Mouse (Mus musculus) CH12.LX (cell line): ENCODE measurements around the gene Cacng2. TPM values are rescaled to one million over a fixed set of nuclear protein-coding genes. Genes with fewer than 3 reads are reported as not detected.
A peak's percentile ranks its signal among the peaks of the same experiment; 100 is the strongest.

Experiments
- DNase-seq: peaks from one replicate; pipeline ENCODE4 v3.0.0-alpha.2; 2013; ENCODE audit errors: extremely low read depth
- H3K27ac ChIP-seq: 2 replicates; pipeline ENCODE4 v1.5.1; 2012; ENCODE audit warnings: low read depth, mild to moderate bottlenecking, control low read depth, moderate library complexity; ENCODE audit not compliant: insufficient read depth
- H3K27me3 ChIP-seq: replicated peaks from 2 replicates; pipeline ENCODE3; 2012; ENCODE audit warnings: inconsistent platforms
- H3K36me3 ChIP-seq, 2 experiments: replicated peaks in 1 of 2; 2 replicates each; pipeline versions ENCODE3 to v1.6.1; 2012; ENCODE audit warnings: inconsistent platforms in 1 of 2, low read length in 1 of 2, mild to moderate bottlenecking in 1 of 2, mixed read lengths in 1 of 2, moderate library complexity in 1 of 2; ENCODE audit not compliant: control insufficient read depth in 1 of 2, insufficient read depth in 1 of 2
- H3K4me1 ChIP-seq, 2 experiments: 2 replicates each; pipeline ENCODE4 v1.6.1; 2012; ENCODE audit warnings: inconsistent platforms in 1 of 2, moderate library complexity in 1 of 2; ENCODE audit not compliant: insufficient read depth in 2 of 2, control insufficient read depth in 1 of 2
- H3K4me2 ChIP-seq: 2 replicates; pipeline ENCODE4 v1.6.1; 2012; ENCODE audit warnings: low read depth, mild to moderate bottlenecking, control low read depth; ENCODE audit not compliant: poor library complexity, insufficient read depth, severe bottlenecking
- H3K4me3 ChIP-seq, 3 experiments: fragments of 150-350 bp in 1 of 3; sonication (generic) in 1 of 3; replicated peaks in 1 of 3; 2 replicates each; pipeline versions ENCODE3 to v1.5.1; 2011 to 2012; ENCODE audit warnings: low read depth in 2 of 3, low read length in 2 of 3, mild to moderate bottlenecking in 2 of 3, moderate library complexity in 2 of 3, control low read depth in 1 of 3, improper control_type of control experiment in 1 of 3, inconsistent platforms in 1 of 3, mixed read lengths in 1 of 3; ENCODE audit not compliant: poor library complexity in 1 of 3
- H3K79me2 ChIP-seq: replicated peaks from 2 replicates; pipeline ENCODE4 v1.6.1; 2012; ENCODE audit warnings: mild to moderate bottlenecking, moderate library complexity; ENCODE audit not compliant: control insufficient read depth, poor library complexity, insufficient read depth, severe bottlenecking; ENCODE audit errors: extremely low read depth
- H3K9ac ChIP-seq: 2 replicates; pipeline ENCODE4 v1.6.1; 2012; ENCODE audit warnings: low read depth, mild to moderate bottlenecking, control low read depth, moderate library complexity; ENCODE audit not compliant: insufficient read depth
- H3K9me3 ChIP-seq: replicated peaks from 2 replicates; pipeline ENCODE3; 2012; ENCODE audit warnings: low read length, inconsistent platforms, mixed read lengths
- BHLHE40 ChIP-seq: IDR thresholded peaks from 2 replicates; pipeline ENCODE4 v1.6.1; 2011; ENCODE audit warnings: mild to moderate bottlenecking, low read depth, low read length, improper control_type of control experiment
- CHD1 ChIP-seq: IDR thresholded peaks from 2 replicates; pipeline ENCODE4 v1.6.1; 2012; ENCODE audit warnings: low read depth, low read length, improper control_type of control experiment, inconsistent platforms
- CHD2 ChIP-seq: IDR thresholded peaks from 2 replicates; pipeline ENCODE4 v1.6.1; 2011; ENCODE audit warnings: low read length, improper control_type of control experiment
- CTCF ChIP-seq, 2 experiments: IDR thresholded peaks in 1 of 2; conservative IDR thresholded peaks in 1 of 2; 2 replicates each; pipeline ENCODE4 v1.5.1; 2011 to 2012; ENCODE audit warnings: low read depth in 2 of 2, low read length in 2 of 2, improper control_type of control experiment in 1 of 2, inconsistent platforms in 1 of 2, mild to moderate bottlenecking in 1 of 2, moderate library complexity in 1 of 2
- ELF1 ChIP-seq: IDR thresholded peaks from 2 replicates; pipeline ENCODE4 v1.6.1; 2014; ENCODE audit warnings: low read depth, mild to moderate bottlenecking, inconsistent platforms, low read length, improper control_type of control experiment
- ETS1 ChIP-seq: conservative IDR thresholded peaks from 2 replicates; pipeline ENCODE4 v1.6.1; 2012; ENCODE audit warnings: low read depth, mild to moderate bottlenecking, inconsistent platforms, low read length, improper control_type of control experiment, moderate library complexity
- HCFC1 ChIP-seq: IDR thresholded peaks from 2 replicates; pipeline ENCODE4 v1.6.1; 2012; ENCODE audit warnings: low read depth, mild to moderate bottlenecking, inconsistent platforms, low read length, improper control_type of control experiment
- IRF4 ChIP-seq: IDR thresholded peaks from 2 replicates; pipeline ENCODE4 v1.6.1; 2014; ENCODE audit warnings: low read depth, mild to moderate bottlenecking, inconsistent platforms, low read length, improper control_type of control experiment
- KAT2A ChIP-seq: IDR thresholded peaks from 2 replicates; pipeline ENCODE4 v1.6.1; 2012; ENCODE audit warnings: low read length, improper control_type of control experiment, inconsistent platforms; ENCODE audit not compliant: insufficient replicate concordance
- MAX ChIP-seq: IDR thresholded peaks from 2 replicates; pipeline ENCODE4 v1.6.1; 2011; ENCODE audit warnings: low read length, improper control_type of control experiment
- MAZ ChIP-seq: IDR thresholded peaks from 2 replicates; pipeline ENCODE4 v1.6.1; 2012; ENCODE audit warnings: low read depth, mild to moderate bottlenecking, inconsistent platforms, low read length, improper control_type of control experiment, moderate library complexity
- NELFE ChIP-seq: IDR thresholded peaks from 2 replicates; pipeline ENCODE4 v1.6.1; 2011; ENCODE audit warnings: low read depth, low read length, improper control_type of control experiment
- PAX5 ChIP-seq: IDR thresholded peaks from 2 replicates; pipeline ENCODE4 v1.6.1; 2012; ENCODE audit warnings: low read length, inconsistent platforms, mixed read lengths
- RAD21 ChIP-seq: IDR thresholded peaks from 2 replicates; pipeline ENCODE4 v1.6.1; 2011; ENCODE audit warnings: low read depth, mild to moderate bottlenecking, low read length, improper control_type of control experiment, moderate library complexity
- SIN3A ChIP-seq: IDR thresholded peaks from 2 replicates; pipeline ENCODE4 v1.6.1; 2012; ENCODE audit warnings: low read length, improper control_type of control experiment, inconsistent platforms
- SMC3 ChIP-seq: IDR thresholded peaks from 2 replicates; pipeline ENCODE4 v1.6.1; 2011; ENCODE audit warnings: low read depth, low read length, improper control_type of control experiment
- UBTF ChIP-seq: IDR thresholded peaks from 2 replicates; pipeline ENCODE4 v1.6.1; 2012; ENCODE audit warnings: low read depth, mild to moderate bottlenecking, inconsistent platforms, low read length, improper control_type of control experiment, moderate library complexity
- USF1 ChIP-seq: IDR thresholded peaks from 2 replicates; pipeline ENCODE4 v1.6.1; 2014; ENCODE audit warnings: low read depth, mild to moderate bottlenecking, inconsistent platforms, low read length, improper control_type of control experiment
- ZC3H11A ChIP-seq: IDR thresholded peaks from 2 replicates; pipeline ENCODE4 v1.6.1; 2012; ENCODE audit warnings: low read depth, mild to moderate bottlenecking, inconsistent platforms, low read length, improper control_type of control experiment
- ZNF384 ChIP-seq: IDR thresholded peaks from 2 replicates; pipeline ENCODE4 v1.6.1; 2012; ENCODE audit warnings: low read depth, low read length, improper control_type of control experiment, inconsistent platforms
- dilution Hi-C: fragments of 300-500 bp; cut with MboI; formaldehyde crosslinking; loops from 2 replicates; pipeline ENCODE4 v1.14.3; 2020; ENCODE audit warnings: low sequenced_read_pairs; ENCODE audit not compliant: extremely low pct_unique_long_range_greater_than_20kb, extremely low pct_ligation_motif_present
- in situ Hi-C: fragments of 300-500 bp; cut with MboI; formaldehyde crosslinking; loops from 3 replicates; pipeline ENCODE4 v1.14.3; 2019; ENCODE audit warnings: low sequenced_read_pairs, low pct_ligation_motif_present, low pct_unique_long_range_greater_than_20kb, mixed read lengths
- polyA plus RNA-seq: library from polyadenylated mRNA; unstranded; fragments of >175 nt; gene quantifications from 2 replicates; pipeline ENCODE4 v1.2.1, GENCODE M21; 2012; ENCODE audit warnings: low read depth; ENCODE audit not compliant: insufficient read length
- total RNA-seq, 2 experiments: library from RNA; depleted of rRNA; stranded (reverse); fragments of 300-350 nt in 1 of 2; fragments of >200 nt in 1 of 2; gene quantifications; 2 replicates each; pipeline ENCODE4 v1.2.3; 2012 to 2014

Cacng2 gene
- total and polyA plus RNA-seq, 3 experiments = not detected

DNA sequence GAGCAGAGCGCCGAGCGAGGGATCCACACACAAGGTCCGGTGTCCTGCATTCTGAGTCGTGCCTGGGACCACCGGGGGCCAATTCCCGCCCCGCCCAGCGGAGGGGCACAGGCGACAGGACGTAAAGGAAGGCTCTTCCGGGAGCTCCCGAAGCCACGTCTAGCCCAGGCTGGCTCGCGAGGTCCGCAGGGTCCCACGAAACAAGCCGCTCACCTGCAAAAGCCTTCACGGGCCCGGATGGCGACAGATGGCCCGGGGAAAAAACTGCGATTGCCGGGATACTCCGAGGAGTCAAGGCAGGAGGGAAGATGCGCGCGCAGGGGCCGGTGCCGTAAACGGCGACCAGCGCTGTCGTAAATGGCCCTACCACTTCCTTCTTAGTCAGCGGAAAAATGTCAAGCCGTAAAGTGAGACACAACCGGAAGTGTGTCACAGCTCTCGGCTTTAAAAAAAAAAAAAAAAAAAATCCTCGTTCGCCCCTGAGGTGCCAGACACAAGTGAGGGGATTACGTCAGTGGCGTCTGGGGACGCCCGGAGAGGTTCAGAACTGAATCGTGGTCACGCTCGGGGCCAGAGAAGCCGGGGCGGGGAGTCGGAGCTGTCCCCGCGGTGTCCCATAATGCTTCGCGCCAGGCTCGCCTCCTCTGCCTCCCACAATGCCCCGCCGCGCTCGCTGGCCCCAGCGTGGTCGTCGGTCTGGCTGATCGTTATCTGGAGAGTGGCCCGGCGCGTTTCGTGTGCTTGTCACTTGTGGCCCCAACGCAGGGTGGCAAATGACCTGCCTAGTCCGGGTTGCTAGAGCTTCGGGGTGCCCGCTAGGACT is 149.1 kb downstream of the Cacng2 start, which contains the start of gene Eif3d (continued):
- TF ChIP-seq RAD21 = no peak
- TF ChIP-seq BHLHE40 = peak; percentile 86
- peak; percentile 85 for TF ChIP-seq MAX
- peak; percentile 87 for TF ChIP-seq ETS1
- peak; percentile 100 for TF ChIP-seq ZNF384
- peak; percentile 95 for TF ChIP-seq HCFC1
- TF ChIP-seq SMC3 = no peak
- TF ChIP-seq PAX5 = no peak
- TF ChIP-seq USF1 = no peak
- TF ChIP-seq, all 38 proteins: peak for 26

DNA sequence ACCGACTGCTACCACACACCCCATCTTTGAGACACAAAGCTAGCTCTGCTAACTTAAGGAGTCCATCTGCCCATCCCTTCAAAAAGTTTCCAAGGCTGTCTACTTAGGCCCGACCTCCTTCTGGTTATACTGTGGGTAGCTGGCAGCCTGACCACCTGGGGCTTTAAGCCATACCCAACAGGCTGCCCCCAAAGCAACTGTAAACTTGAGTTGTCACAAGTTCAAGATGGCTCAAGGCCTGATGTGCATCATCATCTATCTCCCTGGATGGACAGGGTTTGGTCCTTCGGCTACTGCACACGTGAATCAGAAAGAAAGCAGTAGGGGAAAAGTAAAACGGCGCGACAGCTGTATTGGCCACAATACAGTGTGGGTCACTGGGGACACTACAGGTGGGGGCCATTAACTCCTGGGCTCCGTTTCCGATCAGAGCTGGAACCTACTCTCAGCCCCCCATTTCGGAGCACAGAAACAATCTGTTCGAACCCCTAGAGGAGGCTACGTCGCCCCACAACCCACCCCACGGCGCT is 149.8 kb downstream of the Cacng2 start:
- Histone ChIP-seq H3K9ac (peak overlapping the region; percentile 95), H3K9me3 (no peaks in the 10 kb centered on the region), H3K27me3 (no peaks in the 10 kb centered on the region), H3K4me3 (peak overlapping the region; percentile 98 to 99 (median 99)), H3K79me2 (peaks cover 30% of the 10 kb centered on the region), H3K4me1 (peaks cover 6 to 30% of the 10 kb centered on the region in 2 experiments), H3K36me3 (peaks cover 36 to 42% of the 10 kb centered on the region in 2 experiments), H3K4me2 (peak overlapping the region; percentile 92), H3K27ac (peak overlapping the region; percentile 75)
- DNase-seq = no peak
- no peak for TF ChIP-seq SIN3A
- TF ChIP-seq ETS1 = no peak
- TF ChIP-seq KAT2A = no peak
- TF ChIP-seq MAZ = no peak
- TF ChIP-seq NELFE = no peak
- no peak for TF ChIP-seq ZC3H11A
- TF ChIP-seq PAX5 = no peak
- no peak for TF ChIP-seq USF1
- no peak for TF ChIP-seq CHD1
- TF ChIP-seq ZNF384 = no peak
- no peak for TF ChIP-seq CHD2
- no peak for TF ChIP-seq ELF1
- TF ChIP-seq UBTF = no peak
- TF ChIP-seq IRF4 = no peak
- no peak for TF ChIP-seq CTCF (conservative IDR thresholded peaks at IDR 0.05 in 1 of 2, IDR thresholded peaks at IDR 0.05 in 1 of 2; ENCODE audit: low read depth in 2 of 2, low read length in 2 of 2)
- dilution Hi-C loops = no loop called here
- in situ Hi-C loops = loop anchor here (5.0 to 25.0 kb wide), 4 partner anchors 38 to 567 kb away; partner anchors contain the start of genes C1qtnf6, Csf2rb, Ncf4 and Sstr3
